Mouse (Mus musculus) stomach, postnatal 0 days (tissue): Measurements from ENCODE around the gene Rundc1.

ENCODE experiments used
- CTCF ChIP-seq: IDR thresholded peaks from 2 replicates; pipeline ENCODE4 v1.5.1; 2016; ENCODE audit warnings: antibody characterized with exemption, low read depth, mild to moderate bottlenecking, moderate library complexity
- EP300 ChIP-seq: optimal IDR thresholded peaks from 2 replicates; pipeline ENCODE3; 2016; ENCODE audit warnings: antibody characterized with exemption

- TF ChIP-seq CTCF = no peak
- TF ChIP-seq EP300 = no peak
These were observed 4.7 kb upstream of the Rundc1 start for GRCm38 (mm10) chr11:101420148-101420547.
